Mouse (Mus musculus) heart, embryonic 12.5 days (tissue): ENCODE measurements around the gene Uvrag. TPM values are rescaled to one million over a fixed set of nuclear protein-coding genes. Genes with fewer than 3 reads are reported as not detected.

Experiments
- ATAC-seq: fragments of 200-750 bp; cut with Nextera tagmentation; 2 replicates; pipeline ENCODE4 v1.8.0; 2017; ENCODE audit warnings: moderate TSS enrichment, moderate library complexity; ENCODE audit not compliant: insufficient number of reproducible peaks, low FRiP score
- H3K27ac ChIP-seq: fragments of 300-500 bp; sonication (generic); 2 replicates; pipeline ENCODE4 v1.5.1; 2016; ENCODE audit warnings: mild to moderate bottlenecking, moderate library complexity; ENCODE audit not compliant: poor library complexity, severe bottlenecking
- H3K27me3 ChIP-seq: fragments of 300-500 bp; sonication (generic); replicated peaks from 2 replicates; pipeline ENCODE4 v1.6.1; 2016; ENCODE audit warnings: mild to moderate bottlenecking, moderate library complexity
- H3K36me3 ChIP-seq: fragments of 300-500 bp; sonication (generic); 2 replicates; pipeline ENCODE4 v1.6.1; 2016; ENCODE audit warnings: mild to moderate bottlenecking, moderate library complexity
- H3K4me1 ChIP-seq: fragments of 300-500 bp; sonication (generic); replicated peaks from 2 replicates; pipeline ENCODE4 v1.6.1; 2016; ENCODE audit warnings: mild to moderate bottlenecking
- H3K4me2 ChIP-seq: fragments of 300-500 bp; sonication (generic); 2 replicates; pipeline ENCODE4 v1.6.1; 2016; ENCODE audit warnings: mild to moderate bottlenecking, moderate library complexity
- H3K4me3 ChIP-seq: fragments of 300-500 bp; sonication (generic); 2 replicates; pipeline ENCODE4 v1.5.1; 2016; ENCODE audit warnings: mild to moderate bottlenecking
- H3K9ac ChIP-seq: fragments of 300-500 bp; sonication (generic); 2 replicates; pipeline ENCODE4 v1.6.1; 2016; ENCODE audit warnings: mild to moderate bottlenecking, moderate library complexity
- H3K9me3 ChIP-seq: fragments of 300-500 bp; sonication (generic); replicated peaks from 2 replicates; pipeline ENCODE4 v1.6.1; 2016; ENCODE audit warnings: mild to moderate bottlenecking, moderate library complexity
- WGBS: fragments of 180-500 bp; shearing (Covaris S2); methylation state at CpG from one replicate; pipeline ENCODE4 v1.1.7; 2016; 5-methylcytosine and 5-hydroxymethylcytosine counted together
- polyA plus RNA-seq: library from polyadenylated mRNA; unstranded; fragments of >200 nt; fragmentation: Nextera tagmentation; extraction: Ambion mirVana; gene quantifications from 2 replicates; pipeline ENCODE4 v1.2.1, GENCODE M21; 2016

The Uvrag gene
- polyA plus RNA-seq, 1 experiment from 2014 or later: 19.6 TPM

DNA sequence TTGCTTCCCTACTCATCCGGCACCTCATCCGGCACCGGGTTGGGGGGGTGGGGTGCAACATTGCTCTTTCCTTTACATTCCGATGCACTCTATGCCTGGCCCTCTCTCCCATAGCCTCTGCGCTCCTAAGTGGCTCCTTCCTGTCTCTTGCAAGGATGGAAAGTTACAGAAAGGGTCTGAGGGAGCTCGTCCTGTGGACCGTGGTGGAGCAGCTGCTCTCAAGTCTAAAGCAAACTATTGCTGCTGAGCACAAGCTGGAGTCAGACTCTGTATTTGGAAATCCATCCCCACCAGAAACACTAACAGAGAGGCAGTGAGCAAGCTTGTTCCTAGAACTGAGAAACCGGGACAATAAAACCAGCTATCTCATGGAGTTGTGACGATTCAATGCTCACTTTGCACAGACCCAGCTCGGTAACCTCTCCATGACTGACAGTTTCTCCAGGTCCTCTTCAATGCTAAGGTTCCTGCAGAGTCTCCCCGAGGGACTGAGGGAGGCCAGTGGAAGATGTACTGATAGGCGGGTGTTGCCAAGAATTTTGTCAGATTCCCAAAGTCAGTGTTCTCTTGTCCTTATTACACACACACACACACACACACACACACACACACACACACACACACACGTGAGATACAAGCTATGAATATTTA, 975 bp downstream of the Uvrag start:
- peak overlapping the region; percentile 97 for H3K4me3 ChIP-seq
- H3K27ac ChIP-seq: peak overlapping the region; percentile 87
- ATAC-seq: no peak
- peak overlapping the region; percentile 97 for H3K9ac ChIP-seq
- no peaks in the 10 kb centered on the region for H3K36me3 ChIP-seq
- H3K4me2 ChIP-seq: peak overlapping the region; percentile 79
- WGBS: under 1% methylated on average over 13 of the region's 13 CpGs
- no peaks in the 10 kb centered on the region for H3K27me3 ChIP-seq
- H3K4me1 ChIP-seq: peaks cover 18% of the 10 kb centered on the region
- H3K9me3 ChIP-seq: peaks cover 7% of the 10 kb centered on the region

DNA sequence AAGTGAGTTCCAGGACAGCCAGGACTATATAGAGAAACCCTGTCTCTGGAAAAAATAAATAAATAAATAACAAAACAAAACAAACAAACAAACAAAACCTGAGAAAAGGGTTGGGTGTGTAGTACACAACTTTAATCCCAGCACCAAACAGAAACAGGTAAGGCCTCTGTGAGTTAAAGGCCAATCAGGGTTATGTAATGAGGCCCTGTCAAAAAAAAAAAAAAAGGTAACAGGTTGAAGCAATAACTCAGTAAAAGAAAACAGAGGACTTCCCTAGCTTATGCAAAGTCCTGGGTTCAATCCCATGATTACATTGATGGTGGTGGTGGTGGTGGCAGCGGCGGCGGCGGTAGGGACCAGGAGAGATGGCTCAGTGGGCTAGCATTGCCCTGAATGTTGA, 3.4 kb downstream of the Uvrag start:
- ATAC-seq: no peak
- no peak overlapping the region for H3K9ac ChIP-seq
- 97% methylated on average over 4 of the region's 4 CpGs for WGBS
- H3K4me3 ChIP-seq: no peak overlapping the region
- peaks cover 11% of the 10 kb centered on the region for H3K9me3 ChIP-seq
- H3K4me1 ChIP-seq: peaks cover 21% of the 10 kb centered on the region
- H3K4me2 ChIP-seq: no peak overlapping the region
- H3K27me3 ChIP-seq: no peaks in the 10 kb centered on the region
- H3K27ac ChIP-seq: no peak overlapping the region
- H3K36me3 ChIP-seq: 0 out of 2 replicates have a peak, but pooled peaks cover 2% of the 10 kb centered on the region

DNA sequence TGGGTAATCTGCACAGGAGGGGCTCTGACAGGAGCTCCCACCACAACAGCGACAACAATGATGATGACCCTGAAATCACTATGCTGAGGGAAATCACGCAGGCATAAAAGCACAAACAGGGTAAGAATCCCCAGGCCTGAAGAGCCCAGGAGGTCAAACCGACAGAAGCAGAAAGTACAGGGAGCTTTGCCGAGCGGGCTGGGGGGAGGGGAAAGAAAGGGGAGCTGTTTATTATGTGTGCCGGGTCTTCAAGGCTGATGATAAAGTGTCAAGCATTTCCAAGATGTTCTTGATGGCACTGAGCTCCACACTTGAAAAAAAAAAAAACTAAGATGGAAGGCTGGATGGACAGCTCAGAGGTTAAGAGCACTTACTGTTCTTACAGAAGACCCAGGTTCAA, 4.2 kb downstream of the Uvrag start:
- Histone ChIP-seq H3K27ac (no peak overlapping the region), H3K27me3 (no peaks in the 10 kb centered on the region), H3K9ac (no peak overlapping the region), H3K4me1 (peaks cover 22% of the 10 kb centered on the region), H3K4me2 (no peak overlapping the region), H3K9me3 (peaks cover 11% of the 10 kb centered on the region), H3K36me3 (0 out of 2 replicates have a peak, but pooled peaks cover 2% of the 10 kb centered on the region), H3K4me3 (no peak overlapping the region)
- 65% methylated on average over 6 of the region's 6 CpGs for WGBS
- no peak for ATAC-seq

DNA sequence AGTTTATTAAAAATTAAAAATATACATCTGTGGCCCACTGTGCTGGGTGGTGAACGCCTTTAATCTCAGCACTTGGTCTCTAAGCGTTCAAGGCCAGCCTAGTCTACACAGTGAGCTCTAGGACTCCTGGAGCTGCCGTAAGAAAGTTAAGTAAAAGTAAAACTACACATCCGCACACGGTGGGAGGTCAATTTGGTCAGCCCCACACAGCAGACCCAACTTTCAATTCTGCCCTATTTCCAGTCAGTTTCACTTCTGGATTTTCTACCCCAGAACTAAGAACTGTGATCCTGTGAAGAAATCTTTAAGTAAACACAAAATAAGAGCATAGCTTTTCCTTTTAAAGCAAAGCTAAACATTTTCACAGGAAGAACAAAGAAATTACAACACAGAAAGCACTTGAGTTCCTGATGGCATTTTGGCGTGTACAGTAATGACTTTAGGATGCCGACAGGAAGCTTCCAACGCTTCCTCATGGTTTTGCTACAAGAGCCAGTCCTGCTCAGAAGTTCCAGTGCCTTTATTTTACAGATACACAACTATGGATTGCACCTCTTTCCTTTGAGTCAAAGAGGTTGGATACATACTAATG, 7.0 kb downstream of the Uvrag start:
- H3K27me3 ChIP-seq: no peaks in the 10 kb centered on the region
- WGBS: 86% methylated on average over 8 of the region's 8 CpGs
- H3K27ac ChIP-seq: no peak overlapping the region
- H3K9ac ChIP-seq: no peak overlapping the region
- no peak for ATAC-seq
- H3K4me3 ChIP-seq: no peak overlapping the region
- peaks cover 11% of the 10 kb centered on the region for H3K9me3 ChIP-seq
- H3K36me3 ChIP-seq: 0 out of 2 replicates have a peak, but pooled peaks cover 2% of the 10 kb centered on the region
- H3K4me1 ChIP-seq: peaks cover 19% of the 10 kb centered on the region
- H3K4me2 ChIP-seq: no peak overlapping the region

DNA sequence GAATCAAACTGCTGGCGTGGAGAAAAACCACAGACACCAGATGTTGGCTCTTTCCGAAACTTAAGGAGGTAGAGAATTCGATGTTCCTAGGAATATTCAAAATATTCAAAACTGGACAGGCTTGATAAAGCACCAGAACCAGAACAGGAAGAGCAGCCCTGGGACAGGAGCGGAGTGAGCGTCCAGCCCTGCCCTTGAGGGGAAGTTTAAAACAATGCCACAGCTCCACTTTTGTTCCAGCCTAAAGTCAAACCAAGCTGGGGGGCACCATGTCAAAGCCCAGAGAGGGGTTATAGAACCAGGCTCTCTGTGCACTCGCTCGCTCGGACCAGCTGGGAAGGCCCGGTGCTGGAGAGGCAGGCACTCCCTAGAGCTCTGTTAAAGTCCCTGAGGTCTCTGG, 8.3 kb downstream of the Uvrag start:
- Histone ChIP-seq H3K9me3 (peaks cover 11% of the 10 kb centered on the region), H3K9ac (no peak overlapping the region), H3K4me2 (no peak overlapping the region), H3K27me3 (no peaks in the 10 kb centered on the region), H3K36me3 (0 out of 2 replicates have a peak, but pooled peaks cover 2% of the 10 kb centered on the region), H3K4me1 (peaks cover 32% of the 10 kb centered on the region), H3K4me3 (no peak overlapping the region), H3K27ac (peak overlapping the region; percentile 85)
- ATAC-seq: no peak
- WGBS: 78% methylated on average over 9 of the region's 9 CpGs

DNA sequence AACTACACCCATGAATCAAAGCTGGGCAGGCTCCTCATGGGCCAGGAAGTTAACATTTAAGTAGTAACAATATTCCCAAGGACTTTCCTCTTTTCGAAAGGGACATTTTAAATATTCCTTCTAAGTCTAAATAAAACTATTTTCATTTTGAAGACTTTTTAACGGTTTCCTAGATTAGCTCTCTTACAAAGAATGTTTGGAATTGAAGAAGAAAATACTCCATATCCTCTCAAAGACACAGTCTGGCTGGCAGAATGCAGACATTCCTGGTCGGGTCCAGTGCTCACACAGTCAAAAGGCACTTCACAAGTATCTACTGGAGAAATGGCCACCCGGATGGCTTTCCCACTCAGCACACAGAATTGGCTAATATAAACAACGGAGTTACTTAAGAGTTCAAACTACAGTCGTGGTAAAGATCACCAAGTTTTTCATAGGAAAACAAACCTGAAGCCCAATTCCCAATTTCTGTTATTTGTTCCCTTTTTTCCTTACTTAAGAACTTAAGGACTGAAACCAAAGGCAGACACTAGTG, 9.1 kb downstream of the Uvrag start:
- Histone ChIP-seq H3K4me3 (no peak overlapping the region), H3K4me2 (no peak overlapping the region), H3K36me3 (0 out of 2 replicates have a peak, but pooled peaks cover 2% of the 10 kb centered on the region), H3K27ac (peak overlapping the region; percentile 85; the same call in 1 of the 2 replicates), H3K9me3 (peaks cover 11% of the 10 kb centered on the region), H3K4me1 (peaks cover 39% of the 10 kb centered on the region), H3K9ac (no peak overlapping the region), H3K27me3 (no peaks in the 10 kb centered on the region)
- ATAC-seq: no peak
- WGBS: 47% methylated on average over 6 of the region's 6 CpGs

DNA sequence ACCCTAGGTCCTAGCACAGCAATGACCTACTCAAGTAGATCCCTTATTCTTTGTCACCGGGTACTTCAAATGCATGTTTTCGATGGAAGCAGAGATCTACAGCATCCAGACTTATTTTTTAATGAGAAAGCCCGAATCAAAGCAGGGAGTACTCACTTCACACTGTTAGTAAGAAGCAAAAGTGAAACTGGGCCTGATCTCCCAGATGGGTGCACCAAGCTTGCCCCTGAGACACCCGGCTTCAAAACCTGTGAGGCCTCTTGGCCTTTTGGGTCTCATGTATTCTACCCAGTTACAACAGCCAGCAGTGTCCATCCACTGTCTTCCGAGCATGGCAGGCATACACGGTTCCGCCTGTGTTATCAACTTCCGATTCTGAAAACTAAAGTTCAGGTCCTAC, 12.0 kb downstream of the Uvrag start:
- H3K4me3 ChIP-seq: no peak overlapping the region
- no peak overlapping the region for H3K4me2 ChIP-seq
- peaks cover 52% of the 10 kb centered on the region for H3K4me1 ChIP-seq
- ATAC-seq: no peak
- no peaks in the 10 kb centered on the region for H3K27me3 ChIP-seq
- peaks cover 9% of the 10 kb centered on the region for H3K36me3 ChIP-seq
- H3K9ac ChIP-seq: no peak overlapping the region
- H3K27ac ChIP-seq: no peak overlapping the region
- peaks cover 3% of the 10 kb centered on the region; the same call in 1 of the 2 replicates for H3K9me3 ChIP-seq
- 83% methylated on average over 8 of the region's 8 CpGs for WGBS

DNA sequence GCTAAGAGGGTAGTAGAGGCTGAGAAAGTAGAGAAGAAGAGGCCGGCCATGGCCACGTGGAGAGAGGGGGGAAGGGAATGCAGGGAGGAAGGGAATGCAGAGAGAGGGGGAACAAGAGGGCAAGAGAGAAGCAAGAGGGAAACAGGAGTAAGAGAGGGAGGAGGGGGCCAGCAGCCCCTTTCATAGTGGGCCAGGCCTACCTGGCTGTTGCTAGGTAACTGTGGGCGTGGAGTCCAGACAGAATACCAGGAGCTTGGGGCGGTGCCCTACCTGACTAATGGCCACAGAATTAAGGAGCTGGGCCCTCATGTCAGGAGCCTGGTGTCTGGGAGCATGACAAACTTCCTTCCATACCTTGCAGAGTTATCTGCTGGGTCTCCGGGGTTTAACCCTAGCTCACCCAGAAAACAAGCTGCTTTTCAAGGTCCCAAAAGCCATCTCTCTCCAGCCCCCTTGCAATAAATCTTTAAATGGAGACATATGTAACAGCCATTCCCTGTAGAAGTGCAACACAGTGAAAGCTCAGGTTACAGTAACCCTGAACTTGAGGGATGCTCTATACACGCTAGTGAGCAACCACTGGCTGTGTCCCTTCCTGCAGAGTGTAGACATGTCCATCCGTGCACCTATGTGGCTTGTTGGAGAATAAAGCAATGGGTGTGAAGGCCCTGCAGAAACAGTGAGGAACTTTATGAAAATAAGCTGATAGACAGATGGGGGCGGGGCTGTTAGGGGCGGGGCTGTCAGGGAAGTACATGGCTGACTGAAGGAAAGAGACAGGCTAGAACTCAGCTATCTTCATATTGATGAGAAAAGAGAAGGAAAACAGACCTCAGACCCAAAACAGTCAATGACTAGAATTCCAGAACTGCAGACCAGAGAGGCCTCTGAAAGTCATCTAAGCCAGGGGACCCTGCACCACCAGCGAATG, 12.7 kb downstream of the Uvrag start:
- Histone ChIP-seq H3K4me2 (no peak overlapping the region), H3K27ac (peak overlapping the region; percentile 41; the same call in 1 of the 2 replicates), H3K4me1 (peaks cover 52% of the 10 kb centered on the region)

DNA sequence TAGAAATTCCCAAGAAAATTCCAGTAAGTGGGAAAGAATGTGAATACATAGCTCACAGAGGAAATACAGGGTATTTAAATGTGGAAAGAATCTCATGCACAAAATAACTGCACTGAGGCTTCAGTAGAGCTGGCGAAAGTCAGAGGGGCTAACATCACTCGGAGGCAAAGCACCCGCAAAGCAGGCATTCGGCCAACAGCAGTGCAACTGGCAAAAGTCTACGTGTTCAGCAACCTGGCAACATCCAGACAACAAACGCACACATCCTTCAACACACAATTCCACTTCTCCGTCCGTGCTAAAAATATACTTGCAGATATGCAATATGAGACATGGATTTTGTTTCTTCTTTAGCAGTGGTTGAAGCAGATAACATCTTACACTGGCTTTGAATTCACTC, 14.9 kb downstream of the Uvrag start:
- Histone ChIP-seq H3K36me3 (peaks cover 9% of the 10 kb centered on the region), H3K4me3 (no peak overlapping the region), H3K27me3 (no peaks in the 10 kb centered on the region), H3K4me2 (peak overlapping the region; percentile 30), H3K9me3 (no peaks in the 10 kb centered on the region), H3K27ac (peak overlapping the region; percentile 88), H3K4me1 (peaks cover 50% of the 10 kb centered on the region), H3K9ac (no peak overlapping the region)
- no peak; the same call in 1 of the 2 replicates for ATAC-seq
- WGBS: 25% methylated on average over 8 of the region's 8 CpGs

More for the DNA sequence above, 12.7 kb downstream of the Uvrag start:
- WGBS: 44% methylated on average over 10 of the region's 10 CpGs
- ATAC-seq: no peak
- H3K27me3 ChIP-seq: no peaks in the 10 kb centered on the region
- peaks cover 3% of the 10 kb centered on the region; the same call in 1 of the 2 replicates for H3K9me3 ChIP-seq
- H3K36me3 ChIP-seq: peaks cover 9% of the 10 kb centered on the region
- H3K4me3 ChIP-seq: no peak overlapping the region
- H3K9ac ChIP-seq: no peak overlapping the region

DNA sequence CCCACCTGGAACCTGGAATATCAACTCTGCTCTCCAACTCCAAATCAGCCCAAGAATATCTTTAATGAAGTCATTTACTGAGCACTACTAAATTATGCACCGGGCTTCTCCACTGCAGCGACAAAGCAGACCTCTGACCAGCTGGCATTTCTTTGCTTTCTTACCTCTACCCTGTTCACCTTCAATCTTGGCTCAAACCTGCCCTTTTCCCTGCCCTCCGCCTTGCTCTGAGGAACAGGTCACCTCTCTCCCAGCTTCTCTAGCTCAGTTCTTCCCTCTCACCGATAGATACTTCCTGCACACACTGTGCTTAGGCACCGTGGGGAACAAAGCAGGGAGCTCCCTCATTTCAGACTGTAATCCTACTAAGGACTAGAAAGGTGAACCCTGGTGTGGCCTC, 18.3 kb downstream of the Uvrag start:
- Histone ChIP-seq H3K4me1 (peaks cover 42% of the 10 kb centered on the region), H3K4me3 (no peak overlapping the region), H3K27ac (no peak overlapping the region), H3K9me3 (no peaks in the 10 kb centered on the region), H3K27me3 (no peaks in the 10 kb centered on the region), H3K9ac (peak overlapping the region; percentile 42; the same call in 1 of the 2 replicates), H3K36me3 (peaks cover 9% of the 10 kb centered on the region), H3K4me2 (no peak overlapping the region)
- ATAC-seq: no peak
- WGBS: 67% methylated on average over 5 of the region's 5 CpGs
